In genomic region chr14:87215099-87215498, GRCm38 (mm10) we compare ENCODE assay signal across 8 mouse cellular contexts.
DNase-seq lines count a peak whose midpoint lies in the region; ATAC-seq and TF ChIP-seq lines count a peak whose summit lies in the region.

No protein-coding gene starts in this region.

- DNase-seq in B cell, adult 2 months = peak; percentile 28
- DNase-seq in Patski (ENCODE audit: low read depth, low spot score) = peak; percentile 33
- peak; percentile 28 to 58 for DNase-seq in cerebellum, postnatal 25 days
- peak; percentile 27 for DNase-seq in gastrocnemius, postnatal 14 days
- peak; percentile 23 for DNase-seq in limb, embryonic 14.5 days (ENCODE audit: low spot score)
- DNase-seq in midbrain, postnatal 0 days (ENCODE audit: low spot score) = peak; percentile 87
- peak; percentile 79 for DNase-seq in testis, postnatal 10 days (ENCODE audit: low spot score)

- no peaks in the 10 kb centered on the region for H3K36me3 ChIP-seq in kidney, embryonic 16.5 days (ENCODE audit: insufficient read depth, low read length)
- H3K36me3 ChIP-seq in limb, embryonic 14.5 days (ENCODE audit: control insufficient read depth, insufficient read depth, low read length) = no peaks in the 10 kb centered on the region
- no peaks in the 10 kb centered on the region for H3K36me3 ChIP-seq in midbrain, postnatal 0 days (ENCODE audit: insufficient read depth, low read length)

- H3K27me3 ChIP-seq in Patski = peaks cover 14% of the 10 kb centered on the region
- no peaks in the 10 kb centered on the region for H3K27me3 ChIP-seq in kidney, embryonic 16.5 days (ENCODE audit: insufficient read depth, low read length)
- H3K27me3 ChIP-seq in limb, embryonic 14.5 days (ENCODE audit: control insufficient read depth, insufficient read depth, low read length) = no peaks in the 10 kb centered on the region
- no peaks in the 10 kb centered on the region for H3K27me3 ChIP-seq in midbrain, postnatal 0 days (ENCODE audit: insufficient read depth, low read length)

- intact Hi-C loops in gastrocnemius, postnatal 14 days (cut with DNase I; ENCODE audit: low total_unique reads) = no loop called here

- no peak for TF ChIP-seq POLR2A in limb, embryonic 14.5 days (IDR thresholded peaks at IDR 0.05; ENCODE audit: borderline replicate concordance, extremely low read depth, insufficient read depth, insufficient read length)

- CTCF ChIA-PET in Patski (lab: Charles Lee) = interaction anchor here (0.6 to 0.7 kb wide), 2 partner anchors 81 to 535 kb away, joined by 3 read pairs; no protein-coding TSS in a partner anchor

- H3K9me3 ChIP-seq in kidney, embryonic 16.5 days (ENCODE audit: low read length) = no peaks in the 10 kb centered on the region
- H3K9me3 ChIP-seq in limb, embryonic 14.5 days (ENCODE audit: control insufficient read depth, low read length) = no peaks in the 10 kb centered on the region
- no peaks in the 10 kb centered on the region for H3K9me3 ChIP-seq in midbrain, postnatal 0 days (ENCODE audit: low read length)

- no peak overlapping the region for H3K9ac ChIP-seq in kidney, embryonic 16.5 days (replicated peaks; ENCODE audit: low read length)
- H3K9ac ChIP-seq in limb, embryonic 14.5 days (ENCODE audit: low read depth, low read length, severe bottlenecking) = no peak overlapping the region
- H3K9ac ChIP-seq in midbrain, postnatal 0 days (replicated peaks; ENCODE audit: low read length, poor library complexity, severe bottlenecking) = no peak overlapping the region

- peak; percentile 91 for TF ChIP-seq CTCF in Patski (IDR thresholded peaks at IDR 0.05)
- TF ChIP-seq CTCF in midbrain, postnatal 0 days (IDR thresholded peaks at IDR 0.05) = peak; percentile 84

- H3K4me3 ChIP-seq in kidney, embryonic 16.5 days (ENCODE audit: low read length) = no peak overlapping the region
- no peak overlapping the region for H3K4me3 ChIP-seq in limb, embryonic 14.5 days (replicated peaks; ENCODE audit: low read length)
- no peak overlapping the region for H3K4me3 ChIP-seq in midbrain, postnatal 0 days (ENCODE audit: low read depth, low read length)

- in situ Hi-C loops in Patski (cut with MboI; ENCODE audit: low pct_unique_long_range_greater_than_20kb) = loop anchor here (10.0 kb wide), 2 partner anchors 240 to 530 kb away; no protein-coding TSS in a partner anchor

- POLR2A ChIA-PET in Patski (lab: Charles Lee) = no interaction called here

- H3K27ac ChIP-seq in kidney, embryonic 16.5 days (ENCODE audit: low read length) = no peak overlapping the region
- H3K27ac ChIP-seq in limb, embryonic 14.5 days (replicated peaks; ENCODE audit: low read depth, low read length) = no peak overlapping the region
- no peak overlapping the region for H3K27ac ChIP-seq in midbrain, postnatal 0 days (ENCODE audit: low read depth, low read length)

- H3K4me2 ChIP-seq in kidney, embryonic 16.5 days (replicated peaks; ENCODE audit: low read depth, low read length) = no peak overlapping the region
- no peak overlapping the region for H3K4me2 ChIP-seq in limb, embryonic 14.5 days (replicated peaks; ENCODE audit: low read depth, low read length, severe bottlenecking)
- H3K4me2 ChIP-seq in midbrain, postnatal 0 days (ENCODE audit: low read depth, low read length, poor library complexity, severe bottlenecking) = no peak overlapping the region

- H3K4me1 ChIP-seq in kidney, embryonic 16.5 days (ENCODE audit: insufficient read depth, low read length) = no peaks in the 10 kb centered on the region
- no peaks in the 10 kb centered on the region for H3K4me1 ChIP-seq in limb, embryonic 14.5 days (ENCODE audit: control insufficient read depth, insufficient read depth, low read length)
- no peaks in the 10 kb centered on the region for H3K4me1 ChIP-seq in midbrain, postnatal 0 days (ENCODE audit: insufficient read depth, low read length)

- WGBS in kidney, embryonic 16.5 days = 41% methylated on average over 2 of the region's 2 CpGs
- WGBS in limb, embryonic 14.5 days = 38% methylated on average over 2 of the region's 2 CpGs
- 28% methylated on average over 2 of the region's 2 CpGs for WGBS in midbrain, postnatal 0 days

- ATAC-seq in Patski = peak; percentile 92
- peak; percentile 57; the same call in 1 of the 2 replicates for ATAC-seq in kidney, embryonic 16.5 days (ENCODE audit: low FRiP score, low TSS enrichment)
- ATAC-seq in limb, embryonic 14.5 days (ENCODE audit: low FRiP score, low read depth) = no peak
- peak; percentile 38; the same call in 1 of the 2 replicates for ATAC-seq in midbrain, postnatal 0 days (ENCODE audit: low FRiP score)

Comparison
In these comparisons a context has a peak if more than half of its experiments do, and no peak if none do; other contexts are left out.
1. DNase-seq: peak in every context shown above with its lines; median percentile 87 in midbrain, postnatal 0 days; 79 in testis, postnatal 10 days; 43 in cerebellum, postnatal 25 days; 33 in Patski; 28 in B cell, adult 2 months; 27 in gastrocnemius, postnatal 14 days; 23 in limb, embryonic 14.5 days.